Mouse (Mus musculus) heart, adult 2 months (tissue): ENCODE measurements around the gene Ppp3ca.

ENCODE experiments used
- CTCF ChIP-seq: fragments of 200-600 bp; IDR thresholded peaks from 2 replicates; pipeline ENCODE4 v1.8.1; 2022; ENCODE audit warnings: antibody characterized with exemption, mild to moderate bottlenecking, moderate library complexity
- POLR2A ChIP-seq: fragments of 200-500 bp; IDR thresholded peaks from 2 replicates; pipeline ENCODE4 v1.6.1; 2011; ENCODE audit warnings: mild to moderate bottlenecking, low read depth, low read length, control low read depth; ENCODE audit not compliant: insufficient read depth

DNA sequence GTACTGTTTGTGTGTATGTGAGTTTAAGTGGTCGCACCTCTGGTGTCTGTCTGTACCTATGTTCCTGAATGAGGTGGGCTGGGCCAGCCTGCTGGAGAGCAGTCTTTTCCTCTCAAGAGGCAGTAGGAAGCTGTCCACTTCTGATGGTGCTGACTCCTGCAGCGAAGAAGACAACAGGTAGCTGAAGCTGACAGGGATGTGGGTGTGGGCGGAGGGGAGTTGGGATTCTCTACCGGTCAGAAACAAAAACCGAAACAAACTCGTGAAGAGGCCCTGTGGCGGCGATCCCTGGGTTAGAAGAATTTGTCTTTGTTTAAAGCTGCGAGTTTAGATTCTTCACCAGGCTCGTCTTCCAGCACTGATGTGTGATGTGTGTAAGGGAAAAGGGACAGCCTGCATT, 60.1 kb downstream of the Ppp3ca start:
- TF ChIP-seq CTCF (no peak), POLR2A (no peak)
